Mouse (Mus musculus) myocyte (in vitro differentiated cells): Measurements from ENCODE around the gene Smarcb1.

ENCODE experiments used
- POLR2A ChIP-seq: IDR thresholded peaks from one replicate; pipeline ENCODE4 v1.6.1; 2011; ENCODE audit warnings: low read depth, mild to moderate bottlenecking, control low read depth, moderate library complexity; ENCODE audit not compliant: insufficient read length
- POLR2AphosphoS2 ChIP-seq: IDR thresholded peaks from one replicate; pipeline ENCODE4 v1.6.1; 2011; ENCODE audit warnings: low read depth, control low read depth; ENCODE audit not compliant: insufficient read length
- REST ChIP-seq: IDR thresholded peaks from one replicate; pipeline ENCODE4 v1.6.1; 2011; ENCODE audit warnings: mild to moderate bottlenecking, control low read depth, moderate library complexity; ENCODE audit not compliant: insufficient read depth, insufficient read length

DNA sequence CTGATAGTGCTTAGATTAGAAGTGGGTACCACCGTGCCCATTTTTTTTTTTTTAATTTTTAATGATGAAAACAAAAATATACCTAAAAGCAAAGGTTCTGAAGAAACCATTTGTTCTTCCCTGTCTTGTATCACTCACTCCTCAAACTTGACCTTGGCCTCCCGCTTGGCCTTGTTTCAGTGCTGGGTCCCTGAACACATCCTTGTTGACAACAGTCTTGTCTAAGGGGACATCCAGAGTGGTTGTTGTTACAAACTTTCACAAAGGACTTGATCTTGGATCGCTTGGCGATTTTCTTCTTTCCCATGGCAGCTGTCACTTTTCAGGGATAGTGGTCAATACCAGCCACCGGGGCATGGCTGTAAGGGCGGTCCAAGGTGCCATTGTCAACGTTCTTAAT, 23.8 kb upstream of the Smarcb1 start:
- TF ChIP-seq REST (no peak), POLR2A (no peak), POLR2AphosphoS2 (no peak)
